In genomic region chr11:104458507-104458906, GRCm38 (mm10) we compare ENCODE assay signal across 26 mouse cellular contexts. TPM values are rescaled to one million over a fixed set of nuclear protein-coding genes. Genes with fewer than 3 reads are reported as not detected.
DNase-seq lines count a peak whose midpoint lies in the region; ATAC-seq and TF ChIP-seq lines count a peak whose summit lies in the region.
"Had no signal": no experiment of that assay in that cellular context is flagged by ENCODE, and none has a peak within 500 bp of the region (broad histone marks: within the 10 kb centered on the region; RNA-seq: fewer than 3 reads in every experiment).

No protein-coding gene starts in this region.

- no peak overlapping the region for H3K9ac ChIP-seq in heart, adult 2 months (ENCODE audit: low read depth, low read length)
- no peak overlapping the region for H3K9ac ChIP-seq in stomach, postnatal 0 days (ENCODE audit: low read length)
- H3K9ac ChIP-seq: heart, embryonic 12.5 days; hindbrain, embryonic 14.5 days; liver, embryonic 15.5 days; midbrain, embryonic 15.5 days; neural tube, embryonic 15.5 days; stomach, embryonic 15.5 days had no signal

- H3K4me3 ChIP-seq in heart, adult 2 months = no peak overlapping the region
- no peak overlapping the region for H3K4me3 ChIP-seq in left cerebral cortex, adult 2 months
- H3K4me3 ChIP-seq in stomach, postnatal 0 days (ENCODE audit: low read depth, low read length) = no peak overlapping the region
- H3K4me3 ChIP-seq: heart, embryonic 12.5 days; liver, embryonic 15.5 days; midbrain, embryonic 15.5 days; neural tube, embryonic 15.5 days; stomach, embryonic 15.5 days had no signal

- no peak for TF ChIP-seq POLR2A in heart, adult 2 months (IDR thresholded peaks at IDR 0.05; ENCODE audit: insufficient read depth, low read depth, low read length)

- no peaks in the 10 kb centered on the region for H3K9me3 ChIP-seq in stomach, postnatal 0 days (ENCODE audit: control insufficient read depth, low read length)
- H3K9me3 ChIP-seq: heart, embryonic 12.5 days; liver, embryonic 15.5 days; midbrain, embryonic 15.5 days; neural tube, embryonic 15.5 days; stomach, embryonic 15.5 days had no signal

- H3K27me3 ChIP-seq in heart, adult 2 months (ENCODE audit: control insufficient read depth, insufficient read depth, low read length) = no peaks in the 10 kb centered on the region
- H3K27me3 ChIP-seq in stomach, postnatal 0 days (ENCODE audit: control insufficient read depth, insufficient read depth, low read length) = no peaks in the 10 kb centered on the region
- H3K27me3 ChIP-seq: heart, embryonic 12.5 days; liver, embryonic 15.5 days; midbrain, embryonic 15.5 days; neural tube, embryonic 15.5 days; stomach, embryonic 15.5 days had no signal

- H3K4me2 ChIP-seq in stomach, postnatal 0 days (replicated peaks; ENCODE audit: low read depth) = no peak overlapping the region
- H3K4me2 ChIP-seq: heart, embryonic 12.5 days; hindbrain, embryonic 14.5 days; liver, embryonic 15.5 days; midbrain, embryonic 15.5 days; neural tube, embryonic 15.5 days; stomach, embryonic 15.5 days had no signal

- peaks cover 2% of the 10 kb centered on the region; the same call in 1 of the 2 replicates for H3K4me1 ChIP-seq in heart, adult 2 months (ENCODE audit: control insufficient read depth, insufficient read depth, low read length)
- no peaks in the 10 kb centered on the region for H3K4me1 ChIP-seq in stomach, postnatal 0 days (replicated peaks; ENCODE audit: control insufficient read depth, insufficient read depth)
- H3K4me1 ChIP-seq: heart, embryonic 12.5 days; stomach, embryonic 15.5 days had no signal

- no peak for ATAC-seq in stomach, postnatal 0 days (ENCODE audit: low FRiP score, low TSS enrichment)
- ATAC-seq: forebrain, embryonic 14.5 days; midbrain, embryonic 15.5 days had no signal

- H3K27ac ChIP-seq in heart, adult 2 months = no peak overlapping the region
- no peak overlapping the region for H3K27ac ChIP-seq in left cerebral cortex, adult 2 months
- H3K27ac ChIP-seq in stomach, postnatal 0 days (replicated peaks) = no peak overlapping the region
- H3K27ac ChIP-seq: hindbrain, embryonic 14.5 days; liver, embryonic 15.5 days; midbrain, embryonic 15.5 days; neural tube, embryonic 15.5 days; stomach, embryonic 15.5 days had no signal

- peaks cover 4% of the 10 kb centered on the region; the same call in 1 of the 2 replicates for H3K36me3 ChIP-seq in heart, adult 2 months (ENCODE audit: control insufficient read depth, insufficient read depth, low read length)
- H3K36me3 ChIP-seq in stomach, postnatal 0 days (ENCODE audit: control insufficient read depth, insufficient read depth, low read length) = no peaks in the 10 kb centered on the region
- H3K36me3 ChIP-seq: liver, embryonic 15.5 days; midbrain, embryonic 15.5 days; neural tube, embryonic 15.5 days; stomach, embryonic 15.5 days had no signal

- TF ChIP-seq EP300 in heart, adult 2 months (IDR thresholded peaks at IDR 0.05; ENCODE audit: insufficient read depth, low read depth, low read length) = no peak
- TF ChIP-seq EP300 in stomach, postnatal 0 days (optimal IDR thresholded peaks at IDR 0.05) = no peak

- peak; percentile 53 for TF ChIP-seq CTCF in heart, adult 2 months (IDR thresholded peaks at IDR 0.05)
- peak; percentile 23 for TF ChIP-seq CTCF in left cerebral cortex, adult 2 months (IDR thresholded peaks at IDR 0.05)
- peak; percentile 33 for TF ChIP-seq CTCF in stomach, postnatal 0 days (IDR thresholded peaks at IDR 0.05; ENCODE audit: low read depth)

- no peak for DNase-seq in heart, adult 2 months
- DNase-seq in heart, postnatal 36 days = no peak
- DNase-seq in left cerebral cortex, adult 2 months (ENCODE audit: extremely low spot score in 1 of 2, low spot score in 2 of 2) = no peak
- DNase-seq in left cerebral cortex, adult 9 months (ENCODE audit: low spot score in 2 of 2) = no peak
- DNase-seq in thymus, postnatal 14 days = peak; percentile 9
- no peak for DNase-seq in thymus, adult 18-20 months
- no peak for DNase-seq in stomach, postnatal 0 days (ENCODE audit: low spot score)
- DNase-seq in adrenal gland, postnatal 36 days = no peak
- DNase-seq: adrenal gland, postnatal 10 days; cerebellum, adult 11-12 months; cerebellum, postnatal 14 days; gastrocnemius, postnatal 36 days; heart, adult 18-20 months; kidney, adult 8-10 months; kidney, postnatal 14 days; left cerebral cortex, postnatal 4 days; retina, postnatal 1 day; right cerebral cortex, postnatal 14 days; thymus, postnatal 36 days had no signal

- WGBS in heart, adult 2 months = 76% methylated on average over 2 of the region's 2 CpGs
- 68% methylated on average over 2 of the region's 2 CpGs for WGBS in stomach, postnatal 0 days

- intact Hi-C loops in heart, adult 2 months (cut with DNase I) = no loop called here
- intact Hi-C loops in heart, postnatal 36 days (cut with DNase I) = no loop called here
- intact Hi-C loops in left cerebral cortex, adult 2 months (cut with DNase I) = no loop called here

- H3K79me2 ChIP-seq in heart, adult 2 months (replicated peaks; ENCODE audit: control insufficient read depth, insufficient read depth, low read length) = peaks cover 3% of the 10 kb centered on the region

RNA-seq across cellular contexts. Expression of gene Kansl1, which starts 10.2 kb away (rescaled TPM):
- 10 to 100 TPM; 26.8 to 27.1 TPM for total RNA-seq in heart, adult 2 months (2021)
- 30.1 and 39.5 TPM in 2 replicates for polyA plus RNA-seq in heart, adult 2 months (2012; rRNA removed)
- total RNA-seq in heart, postnatal 36 days (2021) = 10 to 100 TPM; 27.6 to 31.7 TPM
- 10 to 100 TPM; 78.6 to 80.0 TPM for total RNA-seq in left cerebral cortex, adult 2 months (2021)
- polyA plus RNA-seq in stomach, postnatal 0 days (2015; fragmentation: Nextera tagmentation; extraction: Ambion mirVana) = 7.5 and 8.2 TPM in 2 replicates
- 10 to 100 TPM; 45.8 to 46.3 TPM for total RNA-seq in adrenal gland, postnatal 36 days (2021)
